Mouse (Mus musculus) embryonic fibroblast, embryonic 13.5 days (primary cell): Measurements from ENCODE around the gene Slc38a1.

ENCODE experiments used
- CTCF ChIP-seq: IDR thresholded peaks from 2 replicates; pipeline ENCODE4 v1.5.1; 2011; ENCODE audit warnings: mild to moderate bottlenecking, control low read depth, low read length, moderate library complexity, borderline replicate concordance; ENCODE audit not compliant: insufficient read depth
- POLR2A ChIP-seq: IDR thresholded peaks from 2 replicates; pipeline ENCODE4 v1.6.1; 2011; ENCODE audit warnings: low read depth, mild to moderate bottlenecking, control low read depth, low read length, moderate library complexity

DNA sequence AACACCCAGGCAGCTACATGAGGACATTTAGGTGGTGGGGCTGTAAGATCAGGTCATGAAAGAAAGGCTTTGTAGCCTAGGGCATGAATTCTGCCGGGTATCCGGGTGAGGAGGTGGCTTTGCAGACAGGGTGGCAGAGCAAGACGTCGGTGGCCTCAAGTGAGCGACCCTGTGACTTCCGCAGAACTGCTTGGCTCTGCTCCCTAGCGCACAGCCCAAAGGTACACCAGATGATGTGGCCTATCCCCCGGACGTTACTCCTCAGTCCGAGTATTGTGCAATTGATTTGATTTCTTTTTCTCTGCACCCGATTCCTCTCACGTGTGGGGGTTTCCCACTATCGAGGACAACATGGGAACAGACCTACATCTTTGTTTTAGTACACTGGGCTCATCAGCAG lies 49.7 kb downstream of the Slc38a1 start:
- TF ChIP-seq POLR2A (no peak), CTCF (no peak)
